Mouse (Mus musculus): ENCODE data around the gene 4921524J17Rik. TPM values are rescaled to one million over a fixed set of nuclear protein-coding genes. Genes with fewer than 3 reads are reported as not detected.
A peak's percentile ranks its signal among the peaks of the same experiment; 100 is the strongest.

Gene 4921524J17Rik
- polyA plus RNA-seq, 1 experiment, result 41.9 TPM

GRCm38 (mm10) chr8:85454750-85455149 is 22.1 kb upstream of the 4921524J17Rik start:
- no peak for TF ChIP-seq GATA1 (IDR thresholded peaks at IDR 0.05; ENCODE audit: low read length)

GRCm38 (mm10) chr8:85453256-85453655 is 20.6 kb upstream of the 4921524J17Rik start:
- TF ChIP-seq GATA1 (IDR thresholded peaks at IDR 0.05; ENCODE audit: low read length), result no peak

- TF ChIP-seq GATA1 (IDR thresholded peaks at IDR 0.05; ENCODE audit: low read length), result no peak
These were observed 19.7 kb upstream of the 4921524J17Rik start for GRCm38 (mm10) chr8:85452328-85452727.

- no peak for TF ChIP-seq GATA1 (IDR thresholded peaks at IDR 0.05; ENCODE audit: low read length)
These were observed 17.7 kb upstream of the 4921524J17Rik start for GRCm38 (mm10) chr8:85450335-85450734.

- no peak for TF ChIP-seq GATA1 (IDR thresholded peaks at IDR 0.05; ENCODE audit: low read length)
These were observed 13.5 kb upstream of the 4921524J17Rik start for GRCm38 (mm10) chr8:85445936-85446685.

- no peak for TF ChIP-seq GATA1 (IDR thresholded peaks at IDR 0.05; ENCODE audit: low read length)
These were observed 11.5 kb upstream of the 4921524J17Rik start for GRCm38 (mm10) chr8:85444092-85444491.

- TF ChIP-seq GATA1 (IDR thresholded peaks at IDR 0.05; ENCODE audit: low read length), result no peak
These were observed 8.9 kb upstream of the 4921524J17Rik start for GRCm38 (mm10) chr8:85441564-85441963.

GRCm38 (mm10) chr8:85435736-85436135 is 3.1 kb upstream of the 4921524J17Rik start:
- no peak for TF ChIP-seq GATA1 (IDR thresholded peaks at IDR 0.05; ENCODE audit: low read length)

- TF ChIP-seq GATA1 (IDR thresholded peaks at IDR 0.05; ENCODE audit: low read length), result no peak
These were observed 2.2 kb upstream of the 4921524J17Rik start for GRCm38 (mm10) chr8:85434817-85435216.

GRCm38 (mm10) chr8:85433017-85433393 is 372 bp upstream of the 4921524J17Rik start:
- TF ChIP-seq GATA1 (IDR thresholded peaks at IDR 0.05; ENCODE audit: low read length), result no peak

- TF ChIP-seq GATA1 (IDR thresholded peaks at IDR 0.05; ENCODE audit: low read length), result no peak
These were observed 1.1 kb downstream of the 4921524J17Rik start for GRCm38 (mm10) chr8:85431281-85432167.

- TF ChIP-seq GATA1 (IDR thresholded peaks at IDR 0.05; ENCODE audit: low read length), result no peak
These were observed 1.8 kb downstream of the 4921524J17Rik start for GRCm38 (mm10) chr8:85430801-85431200.

GRCm38 (mm10) chr8:85429219-85429618 is 3.4 kb downstream of the 4921524J17Rik start:
- peak; percentile 82 for TF ChIP-seq GATA1 (IDR thresholded peaks at IDR 0.05; ENCODE audit: low read length)

GRCm38 (mm10) chr8:85427026-85427425 is 5.6 kb downstream of the 4921524J17Rik start:
- TF ChIP-seq GATA1 (IDR thresholded peaks at IDR 0.05; ENCODE audit: low read length), result peak; percentile 54

GRCm38 (mm10) chr8:85421329-85421728 is 11.3 kb downstream of the 4921524J17Rik start:
- no peak for TF ChIP-seq GATA1 (IDR thresholded peaks at IDR 0.05; ENCODE audit: low read length)

- no peak for TF ChIP-seq GATA1 (IDR thresholded peaks at IDR 0.05; ENCODE audit: low read length)
These were observed 24.1 kb downstream of the 4921524J17Rik start for GRCm38 (mm10) chr8:85408526-85408925.
